Mouse (Mus musculus) ES-E14 (cell line): ENCODE results near the gene Rpl23.

Experiments
- CHD2 ChIP-seq: IDR thresholded peaks from 2 replicates; pipeline ENCODE4 v1.6.1; 2014; ENCODE audit warnings: mild to moderate bottlenecking, low read depth, low read length, inconsistent platforms
- HCFC1 ChIP-seq: IDR thresholded peaks from 2 replicates; pipeline ENCODE4 v1.6.1; 2012; ENCODE audit warnings: low read length, inconsistent platforms, borderline replicate concordance; ENCODE audit not compliant: insufficient read depth
- MAFK ChIP-seq: IDR thresholded peaks from 2 replicates; pipeline ENCODE4 v1.6.1; 2014; ENCODE audit warnings: mild to moderate bottlenecking, low read depth, low read length, inconsistent platforms; ENCODE audit not compliant: insufficient read depth
- ZC3H11A ChIP-seq: IDR thresholded peaks from 2 replicates; pipeline ENCODE4 v1.6.1; 2012; ENCODE audit warnings: low read depth, mild to moderate bottlenecking, inconsistent platforms, low read length, borderline replicate concordance
- ZNF384 ChIP-seq: IDR thresholded peaks from 2 replicates; pipeline ENCODE4 v1.6.1; 2012; ENCODE audit warnings: low read depth, low read length, inconsistent platforms

DNA sequence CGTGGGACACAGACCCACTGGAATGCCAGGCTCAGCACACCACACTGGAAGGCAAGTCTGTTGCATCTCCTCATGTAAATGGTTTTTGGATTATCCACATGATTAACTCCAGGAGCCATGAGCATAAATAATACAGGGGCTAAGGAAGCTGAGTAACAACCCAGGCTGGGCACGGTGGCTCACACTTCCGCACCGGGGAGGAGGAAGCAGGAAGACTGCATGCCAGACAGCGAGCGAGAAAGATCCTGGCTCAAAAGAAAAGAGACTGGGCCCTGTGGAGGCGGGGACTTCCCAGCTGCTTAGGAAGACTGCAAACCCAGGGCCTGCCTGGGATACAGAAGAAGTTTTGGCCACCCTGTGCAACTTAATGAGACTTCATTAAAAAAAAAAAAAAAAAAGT lies 42.0 kb downstream of the Rpl23 start:
- TF ChIP-seq ZNF384 (no peak), ZC3H11A (no peak), MAFK (no peak), HCFC1 (no peak), CHD2 (no peak)
